Mouse (Mus musculus): ENCODE measurements around the gene Msrb3. TPM values are rescaled to one million over a fixed set of nuclear protein-coding genes. Genes with fewer than 3 reads are reported as not detected.
"Not testable (repeated sequence)": the region's sequence is repeated elsewhere in the genome, so short reads cannot be mapped to it uniquely, and the experiment has no call there.

Msrb3 gene
- polyA plus RNA-seq, 1 experiment = not detected

GRCm38 (mm10) chr10:120760679-120761078, 138.2 kb downstream of the Msrb3 start:
- Histone ChIP-seq H3K36me3 (ENCODE audit: control insufficient read depth) (no peaks in the 10 kb centered on the region), H3K9me3 (ENCODE audit: control insufficient read depth, low read length) (peaks cover 4% of the 10 kb centered on the region), H3K4me1 (ENCODE audit: control insufficient read depth) (peaks cover 2% of the 10 kb centered on the region; the same call in 1 of the 2 replicates), H3K27me3 (ENCODE audit: control insufficient read depth) (no peaks in the 10 kb centered on the region), H3K4me3 (replicated peaks) (no peak overlapping the region)
- TF ChIP-seq GATA1 (IDR thresholded peaks at IDR 0.05; ENCODE audit: low read length) = no peak
- no peak for TF ChIP-seq TAL1 (IDR thresholded peaks at IDR 0.05; ENCODE audit: low read length)

DNA sequence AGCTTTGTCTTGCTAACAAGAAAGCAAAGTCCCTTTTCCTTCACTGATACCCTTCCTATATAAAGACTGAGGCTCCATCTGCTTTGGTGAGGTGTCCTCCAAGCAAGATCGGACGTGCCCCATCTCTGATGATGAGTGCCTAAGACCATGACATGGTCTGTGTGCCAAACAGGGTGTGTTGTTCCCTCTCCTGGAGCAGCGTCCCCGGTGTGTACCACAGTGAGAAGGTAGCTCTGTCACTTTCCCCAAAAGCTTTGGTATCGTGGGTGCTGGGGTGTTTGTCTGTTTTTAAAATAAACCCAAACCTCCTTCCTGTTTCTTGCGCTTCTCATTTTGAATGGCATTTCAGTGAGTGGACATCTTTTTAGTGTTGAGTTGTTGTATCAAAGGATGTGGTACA, 139.0 kb downstream of the Msrb3 start:
- TF ChIP-seq GATA1 (IDR thresholded peaks at IDR 0.05; ENCODE audit: low read length) = no peak
- no peak for TF ChIP-seq TAL1 (IDR thresholded peaks at IDR 0.05; ENCODE audit: low read length)
- H3K4me3 ChIP-seq (replicated peaks) = no peak overlapping the region
- no peaks in the 10 kb centered on the region for H3K9me3 ChIP-seq (ENCODE audit: control insufficient read depth, low read length)
- no peaks in the 10 kb centered on the region for H3K27me3 ChIP-seq (ENCODE audit: control insufficient read depth)
- no peaks in the 10 kb centered on the region for H3K4me1 ChIP-seq (ENCODE audit: control insufficient read depth)
- no peaks in the 10 kb centered on the region for H3K36me3 ChIP-seq (ENCODE audit: control insufficient read depth)

DNA sequence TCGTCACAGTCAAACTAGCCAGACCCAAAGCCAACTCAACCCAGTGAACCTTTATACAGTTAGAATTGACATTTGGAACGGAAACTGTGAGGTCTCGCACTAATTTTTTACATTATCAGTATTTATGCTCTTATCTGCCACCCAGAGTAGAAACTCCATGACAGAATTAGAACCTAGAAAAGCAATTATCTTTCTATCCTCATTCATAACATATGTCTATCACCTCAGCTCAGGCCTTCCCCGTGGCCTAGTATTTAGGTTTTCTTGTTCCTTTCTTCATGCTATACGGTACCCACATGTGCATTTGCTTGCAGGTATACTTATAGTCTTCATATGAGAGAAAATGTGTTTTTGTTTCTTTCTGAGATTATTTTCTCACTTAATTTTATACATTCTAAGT, 146.4 kb downstream of the Msrb3 start:
- no peak for TF ChIP-seq TAL1 (IDR thresholded peaks at IDR 0.05; ENCODE audit: low read length)
- TF ChIP-seq GATA1 (IDR thresholded peaks at IDR 0.05; ENCODE audit: low read length) = no peak
- no peak overlapping the region for H3K4me3 ChIP-seq (replicated peaks)
- no peaks in the 10 kb centered on the region for H3K36me3 ChIP-seq (ENCODE audit: control insufficient read depth)
- no peaks in the 10 kb centered on the region for H3K27me3 ChIP-seq (ENCODE audit: control insufficient read depth)
- no peaks in the 10 kb centered on the region for H3K4me1 ChIP-seq (ENCODE audit: control insufficient read depth)
- H3K9me3 ChIP-seq (ENCODE audit: control insufficient read depth, low read length) = peaks cover 3% of the 10 kb centered on the region; the same call in 1 of the 2 replicates

DNA sequence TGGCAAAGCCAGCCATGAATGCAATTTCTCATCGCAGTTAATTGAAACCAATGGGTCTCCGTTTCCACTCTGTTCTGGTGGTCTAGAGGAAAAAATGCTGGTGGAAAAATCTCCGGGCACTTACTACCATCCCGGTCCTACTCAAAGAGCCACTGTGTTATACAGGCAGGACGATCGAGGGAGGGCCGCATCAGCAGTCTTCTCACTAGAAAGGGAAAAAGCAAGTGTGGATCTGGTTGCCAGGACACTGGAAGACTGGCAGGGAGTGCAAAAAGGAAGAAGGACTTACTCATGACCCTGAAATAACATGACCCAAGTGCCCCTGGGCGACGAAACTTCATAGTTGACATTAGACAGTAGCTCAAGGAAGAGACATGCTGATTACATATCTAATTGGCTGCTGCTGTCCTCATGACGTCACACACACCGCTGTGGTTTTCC, 147.1 kb downstream of the Msrb3 start:
- peaks cover 3% of the 10 kb centered on the region; the same call in 1 of the 2 replicates for H3K9me3 ChIP-seq (ENCODE audit: control insufficient read depth, low read length)
- no peaks in the 10 kb centered on the region for H3K27me3 ChIP-seq (ENCODE audit: control insufficient read depth)
- no peaks in the 10 kb centered on the region for H3K4me1 ChIP-seq (ENCODE audit: control insufficient read depth)
- H3K4me3 ChIP-seq (replicated peaks) = no peak overlapping the region
- TF ChIP-seq GATA1 (IDR thresholded peaks at IDR 0.05; ENCODE audit: low read length) (no peak), TAL1 (IDR thresholded peaks at IDR 0.05; ENCODE audit: low read length) (no peak)
- no peaks in the 10 kb centered on the region for H3K36me3 ChIP-seq (ENCODE audit: control insufficient read depth)

- Histone ChIP-seq H3K4me3 (replicated peaks) (no peak overlapping the region), H3K36me3 (ENCODE audit: control insufficient read depth) (no peaks in the 10 kb centered on the region), H3K9me3 (ENCODE audit: control insufficient read depth, low read length) (peaks cover 3% of the 10 kb centered on the region; the same call in 1 of the 2 replicates), H3K27me3 (ENCODE audit: control insufficient read depth) (peaks cover 2% of the 10 kb centered on the region), H3K4me1 (ENCODE audit: control insufficient read depth) (no peaks in the 10 kb centered on the region)
- TF ChIP-seq TAL1 (IDR thresholded peaks at IDR 0.05; ENCODE audit: low read length) (no peak), GATA1 (IDR thresholded peaks at IDR 0.05; ENCODE audit: low read length) (no peak)
Measured at GRCm38 (mm10) chr10:120751295-120751722, 147.6 kb downstream of the Msrb3 start.

GRCm38 (mm10) chr10:120749556-120749955, 149.3 kb downstream of the Msrb3 start:
- H3K9me3 ChIP-seq (ENCODE audit: control insufficient read depth, low read length); H3K4me1 ChIP-seq (ENCODE audit: control insufficient read depth); H3K4me3 ChIP-seq (replicated peaks); H3K36me3 ChIP-seq (ENCODE audit: control insufficient read depth): not testable (repeated sequence)
- peaks cover 13% of the 10 kb centered on the region for H3K27me3 ChIP-seq (ENCODE audit: control insufficient read depth)

DNA sequence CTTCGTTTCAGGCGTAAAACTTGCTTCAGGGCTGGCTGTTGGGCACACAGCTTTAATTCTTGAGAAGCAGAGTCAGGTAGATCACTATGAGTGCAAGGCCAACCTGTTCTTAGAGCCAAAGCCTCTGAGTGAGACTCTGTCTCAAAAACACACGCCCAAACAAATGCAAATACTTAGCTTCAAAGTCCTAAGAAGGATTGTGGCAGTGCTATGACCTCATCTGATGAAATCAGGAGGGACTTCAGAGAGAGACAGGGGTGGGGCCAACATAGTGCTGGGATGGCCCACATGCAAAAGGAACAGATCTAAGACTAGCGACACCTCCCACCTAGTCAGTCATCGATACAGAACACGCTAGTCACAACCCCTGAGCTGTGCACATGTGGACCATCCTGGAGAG, 150.7 kb downstream of the Msrb3 start:
- Histone ChIP-seq H3K4me3 (replicated peaks) (no peak overlapping the region), H3K36me3 (ENCODE audit: control insufficient read depth) (no peaks in the 10 kb centered on the region), H3K9me3 (ENCODE audit: control insufficient read depth, low read length) (peaks cover 3% of the 10 kb centered on the region; the same call in 1 of the 2 replicates), H3K27me3 (ENCODE audit: control insufficient read depth) (peaks cover 23% of the 10 kb centered on the region), H3K4me1 (ENCODE audit: control insufficient read depth) (no peaks in the 10 kb centered on the region)
- TF ChIP-seq TAL1 (IDR thresholded peaks at IDR 0.05; ENCODE audit: low read length) = no peak
- no peak for TF ChIP-seq GATA1 (IDR thresholded peaks at IDR 0.05; ENCODE audit: low read length)

- Histone ChIP-seq H3K4me1 (ENCODE audit: control insufficient read depth) (no peaks in the 10 kb centered on the region), H3K4me3 (replicated peaks) (no peak overlapping the region), H3K9me3 (ENCODE audit: control insufficient read depth, low read length) (peaks cover 3% of the 10 kb centered on the region; the same call in 1 of the 2 replicates), H3K27me3 (ENCODE audit: control insufficient read depth) (peaks cover 23% of the 10 kb centered on the region), H3K36me3 (ENCODE audit: control insufficient read depth) (no peaks in the 10 kb centered on the region)
- TF ChIP-seq TAL1 (IDR thresholded peaks at IDR 0.05; ENCODE audit: low read length) (no peak), GATA1 (IDR thresholded peaks at IDR 0.05; ENCODE audit: low read length) (no peak)
Measured at GRCm38 (mm10) chr10:120745138-120745856, 153.6 kb downstream of the Msrb3 start.

DNA sequence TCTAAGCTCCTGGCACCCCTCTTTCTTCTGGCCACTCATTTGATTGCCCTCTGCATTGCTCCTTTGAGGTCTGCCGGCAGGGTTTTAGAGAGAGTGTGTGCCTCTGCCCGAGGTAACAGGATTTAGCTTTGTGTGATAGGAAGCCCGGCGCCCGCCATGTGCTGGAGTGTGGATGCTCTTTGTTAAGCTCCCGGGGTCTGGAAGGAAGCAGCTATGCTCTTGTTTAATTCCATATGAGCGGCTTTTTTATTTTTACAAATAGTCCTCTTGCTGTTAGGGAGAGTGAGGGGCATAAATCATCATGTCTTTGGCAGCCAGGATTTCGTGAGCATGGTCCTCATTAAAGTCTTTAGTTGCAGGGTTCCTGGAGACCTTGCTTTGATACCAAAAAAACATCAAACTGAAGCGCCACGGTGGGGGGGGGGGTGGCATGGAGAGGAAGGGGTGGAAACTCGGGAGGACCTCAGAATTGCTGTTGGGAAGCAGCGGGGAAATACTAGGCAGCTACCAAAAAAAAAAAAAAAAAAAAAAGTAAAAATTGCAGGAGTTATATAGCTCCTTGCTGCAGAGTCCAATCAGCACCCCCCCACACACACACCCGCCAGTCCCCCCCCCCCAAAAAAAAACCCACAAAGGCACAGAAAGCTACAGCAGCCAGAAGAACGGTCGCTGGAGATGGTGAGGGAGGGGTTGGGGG, 154.3 kb downstream of the Msrb3 start:
- H3K27me3 ChIP-seq (ENCODE audit: control insufficient read depth) = peaks cover 23% of the 10 kb centered on the region
- no peaks in the 10 kb centered on the region for H3K4me1 ChIP-seq (ENCODE audit: control insufficient read depth)
- no peak overlapping the region for H3K4me3 ChIP-seq (replicated peaks)
- no peaks in the 10 kb centered on the region for H3K36me3 ChIP-seq (ENCODE audit: control insufficient read depth)
- peaks cover 2% of the 10 kb centered on the region; the same call in 1 of the 2 replicates for H3K9me3 ChIP-seq (ENCODE audit: control insufficient read depth, low read length)
- TF ChIP-seq TAL1 (IDR thresholded peaks at IDR 0.05; ENCODE audit: low read length) (no peak), GATA1 (IDR thresholded peaks at IDR 0.05; ENCODE audit: low read length) (no peak)

Data from erythroblast, embryonic 14.5 days (primary cell).